Mouse (Mus musculus) myocyte (in vitro differentiated cells): ENCODE data around the gene Ola1.

ENCODE experiments used
- CEBPB ChIP-seq: IDR thresholded peaks from 2 replicates; pipeline ENCODE4 v1.6.1; 2011; ENCODE audit warnings: mild to moderate bottlenecking, moderate library complexity; ENCODE audit not compliant: poor library complexity, insufficient read depth, severe bottlenecking
- POLR2A ChIP-seq: IDR thresholded peaks from one replicate; pipeline ENCODE4 v1.6.1; 2011; ENCODE audit warnings: low read depth, mild to moderate bottlenecking, control low read depth, moderate library complexity; ENCODE audit not compliant: insufficient read length
- USF1 ChIP-seq: IDR thresholded peaks from one replicate; pipeline ENCODE4 v1.6.1; 2011; ENCODE audit warnings: low read depth, mild to moderate bottlenecking, control low read depth, moderate library complexity

DNA sequence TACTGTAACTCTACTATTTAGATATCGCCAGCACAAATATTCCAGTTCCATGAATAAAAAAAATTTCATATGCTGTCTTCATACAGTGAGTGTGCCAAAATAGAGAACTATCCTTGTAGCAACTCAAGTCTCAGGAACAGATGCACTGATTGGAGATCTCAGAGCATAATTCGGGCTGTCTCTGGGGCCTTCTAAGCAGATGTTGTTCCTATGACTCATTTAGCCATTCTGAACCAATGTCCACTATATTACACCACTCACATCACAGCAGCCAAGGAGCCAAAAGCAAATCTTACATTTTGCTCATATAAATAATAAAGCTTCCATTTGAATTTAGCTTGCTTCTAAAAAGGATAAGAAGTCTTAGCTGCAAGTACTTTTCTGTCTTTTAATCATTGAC, 30.2 kb downstream of the Ola1 start:
- TF ChIP-seq CEBPB (peak; percentile 65), POLR2A (no peak), USF1 (no peak)
